Mouse (Mus musculus) limb, embryonic 13.5 days (tissue): ENCODE data around the gene Unk. TPM values are rescaled to one million over a fixed set of nuclear protein-coding genes. Genes with fewer than 3 reads are reported as not detected.
A peak's percentile ranks its signal among the peaks of the same experiment; 100 is the strongest.
"Not testable (repeated sequence)": the region's sequence is repeated elsewhere in the genome, so short reads cannot be mapped to it uniquely, and the experiment has no call there.

Experiments
- ATAC-seq: fragments of 200-750 bp; cut with Nextera tagmentation; 2 replicates; pipeline ENCODE4 v1.8.0; 2017; ENCODE audit warnings: low read depth, moderate number of reproducible peaks, moderate TSS enrichment; ENCODE audit not compliant: low FRiP score
- H3K27ac ChIP-seq: fragments of 300-500 bp; sonication (generic); 2 replicates; pipeline ENCODE4 v1.5.1; 2015; ENCODE audit warnings: inconsistent platforms, mild to moderate bottlenecking, moderate library complexity
- H3K27me3 ChIP-seq: fragments of 300-500 bp; sonication (generic); 2 replicates; pipeline ENCODE4 v1.6.1; 2015; ENCODE audit warnings: mild to moderate bottlenecking, inconsistent platforms
- H3K36me3 ChIP-seq: fragments of 300-500 bp; sonication (generic); 2 replicates; pipeline ENCODE4 v1.6.1; 2015; ENCODE audit warnings: inconsistent platforms, mild to moderate bottlenecking, moderate library complexity
- H3K4me1 ChIP-seq: fragments of 300-500 bp; sonication (generic); 2 replicates; pipeline ENCODE4 v1.6.1; 2015; ENCODE audit warnings: inconsistent platforms
- H3K4me2 ChIP-seq: fragments of 300-500 bp; sonication (generic); replicated peaks from 2 replicates; pipeline ENCODE4 v1.6.1; 2015; ENCODE audit warnings: inconsistent platforms, mild to moderate bottlenecking, moderate library complexity
- H3K4me3 ChIP-seq: fragments of 300-500 bp; sonication (generic); 2 replicates; pipeline ENCODE4 v1.5.1; 2015; ENCODE audit warnings: moderate library complexity, mild to moderate bottlenecking, inconsistent platforms
- H3K9ac ChIP-seq: fragments of 300-500 bp; sonication (generic); 2 replicates; pipeline ENCODE4 v1.6.1; 2015; ENCODE audit warnings: mild to moderate bottlenecking, inconsistent platforms
- H3K9me3 ChIP-seq: fragments of 300-500 bp; sonication (generic); 2 replicates; pipeline ENCODE4 v1.6.1; 2016; ENCODE audit warnings: inconsistent platforms
- WGBS: fragments of 180-500 bp; shearing (Covaris S2); methylation state at CpG from one replicate; pipeline ENCODE4 v1.1.7; 2015; 5-methylcytosine and 5-hydroxymethylcytosine counted together
- polyA plus RNA-seq: library from polyadenylated mRNA; unstranded; fragments of >200 nt; fragmentation: Nextera tagmentation; extraction: Ambion mirVana; gene quantifications from 2 replicates; pipeline ENCODE4 v1.2.1, GENCODE M21; 2015

Unk gene
- polyA plus RNA-seq, 1 experiment from 2014 or later, result 44.8 TPM

DNA sequence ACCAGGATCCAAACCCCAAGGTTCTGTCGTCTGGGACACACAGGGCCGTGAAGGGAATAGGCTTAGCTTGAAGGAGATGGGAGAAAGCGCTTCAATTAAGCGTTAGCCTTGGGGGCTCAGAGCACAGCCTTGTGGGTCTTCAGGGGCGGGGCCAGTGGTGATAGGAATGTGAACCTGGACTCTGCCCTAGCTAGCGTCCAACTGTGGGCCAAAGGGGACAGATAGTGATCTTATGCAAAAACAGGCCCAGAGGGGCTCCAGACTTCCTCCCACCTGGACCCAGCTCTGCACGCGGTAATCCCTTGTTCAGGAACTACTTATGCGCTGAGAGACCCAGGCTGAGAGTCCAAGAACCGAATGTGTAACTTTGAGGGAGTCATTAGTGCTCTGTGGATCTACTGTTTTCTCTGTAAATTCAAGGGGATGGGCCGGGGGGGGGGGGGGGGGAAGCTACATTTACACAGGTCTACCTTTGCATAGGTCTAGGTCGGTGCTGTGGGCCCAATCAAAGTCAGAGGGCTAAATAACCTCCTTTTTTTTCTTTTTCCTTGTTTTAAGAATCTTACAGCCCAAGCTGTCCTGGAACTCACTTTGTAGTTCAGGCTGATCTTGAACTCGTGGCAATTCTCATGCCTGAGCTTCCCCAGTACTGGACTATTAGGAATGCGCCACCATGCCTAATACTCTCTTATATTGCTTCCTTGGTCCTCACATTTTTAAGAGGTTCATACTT lies 18.4 kb upstream of the Unk start:
- H3K9me3 ChIP-seq, result no peaks in the 10 kb centered on the region
- peak overlapping the region; percentile 89 for H3K9ac ChIP-seq
- peaks cover 26% of the 10 kb centered on the region for H3K4me1 ChIP-seq
- peak overlapping the region; percentile 96 for H3K27ac ChIP-seq
- H3K4me3 ChIP-seq, result peak overlapping the region; percentile 73
- peak overlapping the region; percentile 70 for H3K4me2 ChIP-seq
- no peak for ATAC-seq
- 15% methylated on average over 14 of the region's 14 CpGs for WGBS
- H3K27me3 ChIP-seq, result no peaks in the 10 kb centered on the region
- peaks cover 43% of the 10 kb centered on the region for H3K36me3 ChIP-seq

DNA sequence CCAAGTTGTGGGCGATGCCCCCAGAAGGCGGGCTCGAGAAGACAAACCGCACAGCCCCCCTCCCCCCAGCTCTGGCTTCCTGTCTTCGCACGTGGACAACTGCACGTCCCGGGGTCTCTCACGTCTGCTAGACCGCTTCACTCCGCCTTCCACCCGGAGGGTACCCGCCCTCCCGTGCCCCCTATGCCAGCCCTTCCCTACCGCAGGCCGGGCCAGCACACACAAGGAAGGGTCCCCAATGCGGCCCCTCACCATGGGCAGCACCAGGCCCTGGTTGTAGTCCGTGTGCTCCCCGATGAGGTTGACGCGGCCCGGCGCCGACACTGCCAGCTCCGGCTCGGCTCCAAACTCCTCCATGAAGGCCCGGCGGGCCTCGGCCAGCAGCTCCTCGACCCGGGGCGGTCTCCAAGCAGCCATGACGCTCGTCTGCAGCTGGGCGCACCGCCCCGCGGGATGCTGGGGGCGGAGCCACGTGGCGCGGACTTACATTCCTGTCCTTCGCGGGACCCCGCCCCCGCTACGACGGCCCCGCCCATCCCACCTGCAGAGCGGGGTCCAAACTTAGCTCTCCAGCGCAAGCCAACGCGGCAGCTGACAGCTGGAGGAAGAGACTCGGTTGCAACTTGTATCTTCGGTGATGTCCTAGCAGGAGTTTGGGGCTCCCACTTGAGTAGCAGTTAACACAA lies 17.7 kb upstream of the Unk start, which contains the start of gene Galk1:
Galk1 (minus strand) TSS at position 458 of the 686 bp plus-strand sequence.
- H3K4me3 ChIP-seq, result peak within 1 kb of the TSS; percentile 73
- H3K36me3 ChIP-seq, result peaks cover 36% of the 10 kb centered on the region

DNA sequence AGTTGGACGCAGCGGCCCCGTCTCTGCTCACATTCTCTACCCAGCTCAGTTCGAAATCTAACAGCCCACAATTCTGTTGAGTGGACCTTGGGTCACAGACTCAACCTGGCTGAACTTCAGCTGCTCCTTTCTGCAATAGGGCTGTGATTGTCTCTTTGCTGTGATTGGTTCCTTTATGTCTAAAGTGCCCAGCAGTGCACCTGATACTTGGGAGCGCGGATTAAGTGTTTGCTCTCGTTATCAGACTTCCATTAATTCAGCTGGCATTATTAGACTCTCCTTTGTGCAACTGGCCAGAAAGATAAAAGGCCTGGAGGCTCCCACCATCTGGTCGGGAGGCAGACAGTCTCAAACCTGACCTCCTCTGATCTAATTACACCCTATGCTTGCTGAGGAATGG lies 15.3 kb upstream of the Unk start:
- 66% methylated on average over 8 of the region's 8 CpGs for WGBS
- no peak overlapping the region for H3K9ac ChIP-seq

More for the DNA sequence above, 17.7 kb upstream of the Unk start, which contains the start of gene Galk1:
- H3K4me2 ChIP-seq, result peak within 1 kb of the TSS; percentile 70
- no peaks in the 10 kb centered on the region for H3K9me3 ChIP-seq
- under 1% methylated on average over 54 of the region's 55 CpGs for WGBS
- no peaks in the 10 kb centered on the region for H3K27me3 ChIP-seq
- peaks cover 26% of the 10 kb centered on the region for H3K4me1 ChIP-seq
- H3K9ac ChIP-seq, result peak within 1 kb of the TSS; percentile 89
- peak within 1 kb of the TSS; percentile 96 for H3K27ac ChIP-seq
- ATAC-seq, result peak; percentile 93

GRCm38 (mm10) chr11:116018106-116018505 lies 12.0 kb upstream of the Unk start:
- Histone ChIP-seq H3K4me1 (peaks cover 11% of the 10 kb centered on the region), H3K9me3 (no peaks in the 10 kb centered on the region), H3K27ac (no peak overlapping the region), H3K27me3 (no peaks in the 10 kb centered on the region), H3K9ac (no peak overlapping the region), H3K4me2 (no peak overlapping the region), H3K36me3 (peaks cover 16% of the 10 kb centered on the region), H3K4me3 (no peak overlapping the region)
- 24% methylated on average over 6 of the region's 6 CpGs for WGBS
- ATAC-seq, result no peak

More for the DNA sequence above, 15.3 kb upstream of the Unk start:
- no peak overlapping the region for H3K4me3 ChIP-seq
- no peak overlapping the region for H3K4me2 ChIP-seq
- no peaks in the 10 kb centered on the region for H3K27me3 ChIP-seq
- no peak overlapping the region for H3K27ac ChIP-seq
- peaks cover 12% of the 10 kb centered on the region for H3K36me3 ChIP-seq
- peaks cover 22% of the 10 kb centered on the region for H3K4me1 ChIP-seq
- H3K9me3 ChIP-seq, result no peaks in the 10 kb centered on the region
- ATAC-seq, result no peak

DNA sequence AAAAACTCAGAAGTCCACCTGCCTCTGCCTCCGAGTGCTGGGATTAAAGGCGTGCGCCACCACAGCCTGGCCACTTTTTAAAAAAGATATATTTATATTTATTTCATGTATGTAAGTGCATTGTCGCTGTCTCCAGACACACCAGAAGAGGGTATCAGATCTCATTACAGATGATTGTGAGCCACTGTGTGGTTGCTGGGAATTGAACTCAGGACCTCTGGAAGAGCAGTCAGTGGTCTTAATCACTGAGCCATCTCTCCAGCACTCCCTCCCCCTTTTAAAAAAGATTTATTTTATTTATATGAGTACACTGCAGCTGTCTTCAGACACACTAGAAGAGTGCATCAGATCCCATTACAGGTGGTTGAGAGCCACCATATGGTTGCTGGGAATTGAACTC lies 11.3 kb upstream of the Unk start:
- H3K9ac ChIP-seq, H3K27me3 ChIP-seq, H3K4me2 ChIP-seq, H3K4me1 ChIP-seq, H3K27ac ChIP-seq, H3K9me3 ChIP-seq, H3K4me3 ChIP-seq, ATAC-seq: not testable (repeated sequence)
- 89% methylated on average over 4 of the region's 4 CpGs for WGBS
- H3K36me3 ChIP-seq, result peaks cover 21% of the 10 kb centered on the region

DNA sequence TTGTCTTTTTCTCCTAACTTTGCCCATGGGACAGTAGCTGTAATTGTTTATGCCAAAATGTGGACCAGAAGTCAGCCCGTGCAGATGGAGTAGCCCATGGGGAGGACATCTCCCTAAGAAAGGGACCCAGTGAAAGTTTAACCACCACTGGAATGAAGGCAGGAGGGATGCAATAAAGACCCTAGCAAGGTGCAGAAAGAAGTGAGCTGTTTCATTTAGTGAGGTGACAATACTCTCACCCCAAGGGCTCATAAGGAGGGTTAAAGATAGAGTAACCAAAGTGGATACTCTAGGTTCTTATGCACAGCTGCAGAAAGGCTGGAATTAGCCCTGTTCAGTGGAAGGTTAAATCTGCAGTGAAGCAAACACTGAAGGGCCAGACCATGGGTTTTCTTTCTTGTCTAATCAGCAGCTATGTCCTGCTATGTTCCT lies 10.7 kb upstream of the Unk start:
- Histone ChIP-seq H3K4me1 (peaks cover 8% of the 10 kb centered on the region), H3K4me3 (no peak overlapping the region), H3K4me2 (no peak overlapping the region), H3K9ac (no peak overlapping the region), H3K9me3 (no peaks in the 10 kb centered on the region), H3K27me3 (no peaks in the 10 kb centered on the region), H3K36me3 (peaks cover 21% of the 10 kb centered on the region), H3K27ac (no peak overlapping the region)
- ATAC-seq, result no peak
- WGBS, result 43% methylated on average over 1 of the region's 1 CpGs

DNA sequence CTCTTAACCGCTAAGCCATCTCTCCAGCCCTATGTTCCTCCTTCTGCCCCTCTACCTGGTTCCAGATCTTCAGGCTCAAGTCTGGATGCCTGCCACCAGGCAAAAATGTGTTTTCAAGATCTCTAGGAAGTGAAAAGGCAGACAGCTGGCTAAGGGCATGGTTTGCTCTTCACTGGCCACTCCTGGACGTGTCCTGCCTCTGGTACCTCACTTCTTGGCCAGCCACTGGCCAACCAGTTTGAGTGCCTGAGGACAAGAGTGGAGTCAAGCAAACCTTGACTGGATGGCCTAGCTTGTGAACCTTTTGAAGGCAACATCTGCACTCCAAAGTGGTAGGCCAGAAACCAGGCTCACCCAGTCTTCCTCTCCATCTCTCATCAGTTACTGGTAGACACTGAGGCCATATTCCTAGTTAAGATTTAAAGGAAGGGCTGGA lies 10.1 kb upstream of the Unk start:
- no peak for ATAC-seq
- peak overlapping the region; percentile 39; the same call in 1 of the 2 replicates for H3K27ac ChIP-seq
- H3K4me1 ChIP-seq, result peaks cover 8% of the 10 kb centered on the region
- peaks cover 21% of the 10 kb centered on the region for H3K36me3 ChIP-seq
- 81% methylated on average over 2 of the region's 2 CpGs for WGBS
- H3K9me3 ChIP-seq, result no peaks in the 10 kb centered on the region
- no peaks in the 10 kb centered on the region for H3K27me3 ChIP-seq
- no peak overlapping the region for H3K9ac ChIP-seq
- no peak overlapping the region for H3K4me3 ChIP-seq
- no peak overlapping the region for H3K4me2 ChIP-seq

GRCm38 (mm10) chr11:116020519-116020922 lies 9.6 kb upstream of the Unk start:
- Histone ChIP-seq H3K4me1 (peaks cover 8% of the 10 kb centered on the region), H3K4me2 (no peak overlapping the region), H3K27me3 (no peaks in the 10 kb centered on the region), H3K9ac (no peak overlapping the region), H3K9me3 (no peaks in the 10 kb centered on the region), H3K4me3 (no peak overlapping the region), H3K27ac (no peak overlapping the region), H3K36me3 (peaks cover 21% of the 10 kb centered on the region)
- ATAC-seq, result no peak
- WGBS, result 41% methylated on average over 1 of the region's 1 CpGs

- no peaks in the 10 kb centered on the region for H3K9me3 ChIP-seq
- WGBS, result 78% methylated on average over 6 of the region's 6 CpGs
- H3K36me3 ChIP-seq, result peaks cover 21% of the 10 kb centered on the region
- peak overlapping the region; percentile 65 for H3K4me2 ChIP-seq
- no peaks in the 10 kb centered on the region for H3K27me3 ChIP-seq
- peaks cover 8% of the 10 kb centered on the region for H3K4me1 ChIP-seq
- no peak overlapping the region for H3K9ac ChIP-seq
- H3K4me3 ChIP-seq, result peak overlapping the region; percentile 22
- no peak overlapping the region for H3K27ac ChIP-seq
- ATAC-seq, result no peak
Measured at GRCm38 (mm10) chr11:116021328-116022220, 8.5 kb upstream of the Unk start.

GRCm38 (mm10) chr11:116022256-116022780 lies 7.8 kb upstream of the Unk start:
- Histone ChIP-seq H3K4me2 (peak overlapping the region; percentile 65), H3K4me3 (peak overlapping the region; percentile 94), H3K36me3 (peaks cover 21% of the 10 kb centered on the region), H3K9ac (peak overlapping the region; percentile 57), H3K27ac (no peak overlapping the region), H3K9me3 (no peaks in the 10 kb centered on the region), H3K4me1 (peaks cover 8% of the 10 kb centered on the region), H3K27me3 (no peaks in the 10 kb centered on the region)
- WGBS, result 58% methylated on average over 4 of the region's 4 CpGs
- ATAC-seq, result no peak

DNA sequence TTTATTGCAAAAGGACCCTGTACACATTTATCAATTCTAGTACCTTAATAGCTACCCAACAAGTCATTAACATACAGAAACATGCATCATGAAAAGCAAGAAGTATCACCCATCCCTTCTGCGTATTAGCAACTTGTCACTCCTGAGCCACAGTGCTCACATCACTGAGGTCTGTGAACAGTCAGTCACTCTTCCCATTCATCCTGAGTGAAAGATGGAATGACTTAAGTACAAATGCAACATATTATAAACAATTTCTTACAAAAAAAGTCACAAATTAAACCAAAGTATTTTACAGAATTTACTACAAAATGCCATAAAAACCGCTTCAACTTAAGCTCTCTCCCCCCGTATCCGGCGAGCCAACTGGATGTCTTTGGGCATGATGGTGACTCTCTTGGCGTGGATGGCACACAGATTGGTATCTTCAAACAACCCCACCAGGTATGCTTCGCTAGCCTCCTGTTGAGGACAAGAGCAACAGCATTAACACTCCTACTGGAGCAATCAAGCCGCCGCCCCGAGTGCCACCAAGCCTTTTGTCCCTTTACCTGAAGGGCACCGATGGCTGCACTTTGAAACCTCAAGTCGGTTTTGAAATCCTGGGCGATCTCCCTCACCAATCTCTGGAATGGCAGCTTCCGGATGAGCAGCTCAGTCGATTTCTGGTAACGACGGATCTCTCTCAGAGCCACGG lies 6.9 kb upstream of the Unk start:
- Histone ChIP-seq H3K36me3 (peaks cover 21% of the 10 kb centered on the region), H3K4me3 (peak overlapping the region; percentile 94), H3K9ac (peak overlapping the region; percentile 100), H3K27ac (peak overlapping the region; percentile 99; the same call in 1 of the 2 replicates), H3K4me2 (peak overlapping the region; percentile 65)
- WGBS, result 7% methylated on average over 18 of the region's 18 CpGs
- not testable (repeated sequence) for H3K4me1 ChIP-seq, H3K9me3 ChIP-seq, ATAC-seq, H3K27me3 ChIP-seq
